Mouse (Mus musculus) layer of hippocampus, postnatal 10 days (tissue): ENCODE measurements around the gene Irf4. TPM values are rescaled to one million over a fixed set of nuclear protein-coding genes. Genes with fewer than 3 reads are reported as not detected.
A peak's percentile ranks its signal among the peaks of the same experiment; 100 is the strongest.

Experiments
- DNase-seq, 2 experiments: peaks; one replicate each; pipeline ENCODE4 v3.0.0; 2021; ENCODE audit warnings: low spot score in 2 of 2
- long read RNA-seq: library from polyadenylated mRNA; stranded (forward); transcript quantifications from one replicate; pipeline ENCODE4 v2.0.0, GENCODE M21; 2023
- total RNA-seq, 2 experiments: library from RNA; stranded (reverse); gene quantifications; 2 replicates each; pipeline ENCODE4 v1.2.3; 2021

Irf4 gene
- total RNA-seq, result under 1 TPM; 0.07 to 0.11 TPM
- long read RNA-seq, result 0 reads

DNA sequence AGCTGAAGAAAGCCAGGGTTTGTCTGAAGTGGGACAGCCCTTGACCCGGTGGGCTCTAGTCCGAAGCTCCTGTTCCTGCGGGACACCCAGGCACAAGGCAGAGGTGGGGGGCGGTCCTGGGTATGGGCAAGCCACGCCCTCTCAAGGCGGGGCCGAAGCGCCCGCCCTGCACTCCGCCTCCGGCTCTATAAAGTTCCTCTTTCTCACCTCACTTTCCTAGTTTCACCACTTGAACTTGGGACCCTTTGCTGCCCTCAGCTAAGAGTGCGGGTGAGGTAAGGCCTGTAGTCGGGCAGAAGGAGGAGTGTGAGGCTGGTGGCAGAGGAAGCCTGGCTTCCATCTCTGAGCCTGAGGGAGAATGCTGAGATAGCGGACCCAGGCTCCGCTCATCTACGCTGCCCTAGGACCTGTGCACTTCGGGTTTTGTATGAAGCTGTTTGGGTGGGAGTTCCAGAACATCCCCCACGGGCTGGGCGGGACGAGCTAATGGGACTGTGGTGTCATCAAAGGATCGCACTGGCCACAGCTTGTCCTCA lies at the start of gene Irf4:
Gene Irf4 (plus strand): TSS at position 206 of the 536 bp plus-strand sequence.
- DNase-seq, result peak in 1 of 2 experiments; percentile 19

DNA sequence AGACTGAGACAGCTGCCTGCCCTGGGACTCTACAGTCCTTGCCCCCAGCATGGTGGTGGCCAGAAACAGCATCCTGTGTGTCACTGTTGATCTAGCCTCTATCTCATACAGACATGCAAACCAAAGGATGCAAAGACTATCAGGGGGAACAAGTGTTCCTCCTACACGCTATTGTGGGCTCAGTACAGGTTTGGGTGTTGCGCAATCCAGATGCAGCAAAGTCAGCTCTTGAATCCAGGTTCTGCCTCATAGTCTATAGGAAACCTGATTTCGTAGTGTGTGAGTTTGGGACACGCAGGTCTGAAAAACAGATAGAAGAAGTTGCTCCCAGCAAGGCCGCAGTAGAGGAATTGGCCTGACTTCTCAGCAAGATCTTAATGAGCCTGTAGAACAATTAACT lies 46.3 kb upstream of the Irf4 start:
- no peak for DNase-seq

- no peak for DNase-seq
Observed at GRCm38 (mm10) chr13:30704246-30705095, 44.6 kb upstream of the Irf4 start.

DNA sequence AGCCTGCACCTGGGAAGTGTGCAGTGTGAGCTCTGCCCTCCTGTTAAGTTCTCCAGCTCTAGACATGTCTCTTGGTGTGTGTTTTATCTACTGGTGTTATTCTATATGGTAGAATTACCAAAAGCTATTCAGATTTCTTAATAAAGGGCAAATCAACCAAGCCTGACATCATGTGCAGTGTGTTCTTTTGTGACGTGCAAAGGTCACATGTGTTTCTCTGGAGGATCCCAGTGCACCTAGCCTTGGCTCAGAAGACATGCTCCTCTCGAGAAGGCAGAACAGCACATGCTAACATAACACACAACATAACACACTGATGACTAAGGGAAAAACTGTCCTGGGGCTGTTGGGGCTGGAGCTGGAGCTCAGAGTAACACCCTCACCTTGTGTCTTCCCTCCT lies 38.0 kb upstream of the Irf4 start:
- no peak for DNase-seq

GRCm38 (mm10) chr13:30711711-30712110 lies 37.3 kb upstream of the Irf4 start:
- DNase-seq, result no peak

DNA sequence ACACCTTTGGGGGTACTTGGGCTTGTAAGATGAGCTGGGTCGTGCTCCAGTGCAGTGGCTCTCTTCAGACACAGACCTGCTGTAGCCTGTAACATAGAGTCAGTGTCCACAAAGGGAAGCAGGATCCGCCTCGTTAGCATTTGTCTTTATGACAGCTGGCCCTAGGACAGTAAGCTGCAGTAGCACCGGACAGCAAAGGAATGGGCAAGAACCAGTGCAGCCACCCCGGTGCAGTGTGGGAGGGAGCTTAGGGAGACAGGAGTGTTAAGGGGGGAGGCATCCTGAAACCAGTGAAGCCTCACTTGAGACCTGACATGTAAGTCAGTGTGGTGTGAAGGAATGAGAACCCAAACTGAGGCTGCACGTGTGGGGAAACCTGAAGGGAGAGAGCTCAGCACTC lies 36.7 kb upstream of the Irf4 start:
- no peak for DNase-seq

DNA sequence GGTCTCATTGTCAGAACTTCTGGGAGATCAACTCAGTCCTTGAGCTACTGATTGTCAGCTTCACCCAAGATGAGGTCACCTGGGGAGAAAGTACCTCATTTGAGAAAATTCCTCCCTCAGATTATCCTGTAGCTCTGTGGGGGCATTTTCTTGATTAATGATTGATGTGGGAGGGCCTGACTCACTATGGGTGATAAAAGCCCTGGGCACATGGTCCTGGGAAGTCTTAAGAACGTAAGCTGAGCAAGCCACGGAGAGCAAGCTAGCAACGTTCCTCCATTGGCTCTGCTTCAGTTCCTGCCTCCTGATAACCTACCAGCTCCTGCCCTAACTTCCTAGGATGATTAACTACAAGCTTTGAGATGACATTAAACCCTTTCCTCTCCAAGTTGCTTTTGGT lies 35.4 kb upstream of the Irf4 start:
- no peak for DNase-seq

DNA sequence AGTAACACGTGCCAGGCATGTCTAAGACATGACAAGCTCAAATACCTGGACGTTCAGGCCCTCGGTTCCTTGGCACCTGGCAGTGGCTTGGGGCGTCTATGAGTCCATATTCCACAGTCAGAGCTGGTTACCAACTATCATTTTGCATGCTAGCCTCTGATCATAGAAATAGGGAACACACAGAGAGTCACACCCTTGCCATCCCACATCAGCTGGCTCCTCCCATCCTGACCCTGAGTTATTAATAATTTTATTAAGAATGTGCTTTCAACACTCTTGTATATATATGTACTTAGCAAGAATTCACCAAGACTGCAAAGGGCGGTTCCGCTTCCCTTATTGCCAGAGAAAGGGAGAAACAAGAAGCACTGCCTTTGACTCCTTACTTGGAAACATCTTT lies 34.5 kb upstream of the Irf4 start:
- DNase-seq, result no peak

DNA sequence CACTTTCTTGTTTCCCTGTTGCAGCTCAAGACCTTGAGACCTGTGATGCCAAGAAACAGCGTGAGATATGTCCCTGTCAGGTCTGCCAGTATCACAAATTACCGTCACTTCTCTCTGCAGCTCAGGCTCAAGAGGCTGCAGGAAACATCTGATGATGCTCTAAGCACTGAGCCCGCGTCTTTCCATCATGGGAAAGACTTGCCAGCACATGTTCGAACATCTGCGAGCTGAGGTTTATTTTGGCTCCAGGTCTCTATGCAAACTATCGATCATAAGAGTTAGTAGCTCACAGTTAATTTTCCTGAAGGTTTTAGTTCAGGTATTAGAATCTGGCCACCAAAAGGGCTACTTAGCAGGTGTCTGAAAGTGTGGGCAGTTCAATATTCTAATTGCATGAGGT lies 34.0 kb upstream of the Irf4 start:
- DNase-seq, result no peak

- no peak for DNase-seq
Observed at GRCm38 (mm10) chr13:30715573-30715972, 33.5 kb upstream of the Irf4 start.

- DNase-seq, result no peak
Observed at GRCm38 (mm10) chr13:30716611-30717010, 32.4 kb upstream of the Irf4 start.

GRCm38 (mm10) chr13:30722601-30723000 lies 26.4 kb upstream of the Irf4 start:
- DNase-seq, result no peak

DNA sequence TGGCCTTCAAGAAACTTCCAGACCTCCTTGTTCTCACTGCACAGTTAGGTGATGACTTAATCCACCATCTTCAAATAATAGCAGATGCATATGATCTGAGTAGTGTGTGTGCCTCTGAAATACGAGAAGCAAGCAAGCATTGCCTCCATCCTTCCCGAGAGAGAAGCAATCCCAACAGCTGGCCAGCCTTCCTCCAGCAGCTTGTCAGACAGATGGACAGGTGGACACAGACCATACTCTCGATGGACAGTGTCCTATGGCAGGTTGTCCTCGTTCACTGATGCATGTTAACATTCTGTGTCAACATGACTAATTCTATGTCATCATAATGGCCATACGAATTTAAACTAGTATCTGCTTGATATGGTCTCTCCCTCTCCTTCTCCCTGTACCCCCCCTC lies 25.8 kb upstream of the Irf4 start:
- DNase-seq, result no peak

- DNase-seq, result no peak
Observed at GRCm38 (mm10) chr13:30723858-30724257, 25.2 kb upstream of the Irf4 start.

DNA sequence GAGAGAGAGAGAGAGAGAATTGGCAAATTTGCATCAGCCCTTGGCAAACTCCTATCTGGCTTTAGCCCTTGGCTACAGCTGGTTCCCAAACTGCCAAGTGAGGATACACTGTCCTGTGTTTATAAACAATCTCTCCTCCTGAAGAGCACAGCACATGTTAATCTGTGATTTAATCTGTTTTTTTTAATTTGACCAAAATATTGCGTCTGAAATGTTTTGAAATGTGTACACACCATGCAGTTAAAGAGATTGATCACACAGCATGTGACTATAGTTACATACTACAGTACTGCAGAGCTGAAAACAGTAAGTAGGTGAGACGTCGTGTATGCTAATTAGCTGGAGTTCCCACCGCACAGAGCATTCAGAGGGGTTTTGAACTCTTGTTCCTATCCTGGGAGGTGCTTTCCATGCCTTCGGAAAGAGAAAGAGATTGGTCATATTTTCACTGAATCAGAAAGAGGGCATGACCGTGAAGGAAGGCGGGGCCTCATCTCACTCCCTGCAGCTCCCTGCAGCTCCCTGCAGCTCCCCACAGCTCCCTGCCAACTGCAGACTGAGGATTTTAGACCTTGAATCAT lies 24.2 kb upstream of the Irf4 start:
- no peak for DNase-seq

DNA sequence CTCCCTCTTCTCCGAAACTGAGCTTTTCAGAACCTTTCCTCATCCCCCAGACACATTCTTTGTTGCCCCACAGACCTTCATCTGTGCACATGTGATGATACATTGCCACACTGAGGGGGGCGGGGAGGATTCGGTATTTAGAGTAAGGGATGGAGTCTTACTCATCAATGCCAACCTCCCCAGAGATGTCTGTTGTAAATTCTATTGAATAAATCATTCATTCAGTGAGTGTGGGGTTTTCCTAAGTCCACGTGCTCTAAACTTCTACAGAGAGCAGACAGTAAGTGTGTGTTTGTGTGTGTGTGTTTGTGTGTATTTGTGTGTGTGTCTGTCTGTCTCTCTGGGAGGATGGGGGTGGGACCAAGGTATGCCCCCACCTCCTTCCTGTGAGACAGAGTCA lies 22.1 kb upstream of the Irf4 start:
- no peak for DNase-seq

GRCm38 (mm10) chr13:30728155-30728554 lies 20.9 kb upstream of the Irf4 start:
- DNase-seq, result no peak

GRCm38 (mm10) chr13:30729245-30729644 lies 19.8 kb upstream of the Irf4 start:
- peak in 1 of 2 experiments; percentile 37 for DNase-seq

- DNase-seq, result no peak
Observed at GRCm38 (mm10) chr13:30730104-30730793, 18.8 kb upstream of the Irf4 start.

DNA sequence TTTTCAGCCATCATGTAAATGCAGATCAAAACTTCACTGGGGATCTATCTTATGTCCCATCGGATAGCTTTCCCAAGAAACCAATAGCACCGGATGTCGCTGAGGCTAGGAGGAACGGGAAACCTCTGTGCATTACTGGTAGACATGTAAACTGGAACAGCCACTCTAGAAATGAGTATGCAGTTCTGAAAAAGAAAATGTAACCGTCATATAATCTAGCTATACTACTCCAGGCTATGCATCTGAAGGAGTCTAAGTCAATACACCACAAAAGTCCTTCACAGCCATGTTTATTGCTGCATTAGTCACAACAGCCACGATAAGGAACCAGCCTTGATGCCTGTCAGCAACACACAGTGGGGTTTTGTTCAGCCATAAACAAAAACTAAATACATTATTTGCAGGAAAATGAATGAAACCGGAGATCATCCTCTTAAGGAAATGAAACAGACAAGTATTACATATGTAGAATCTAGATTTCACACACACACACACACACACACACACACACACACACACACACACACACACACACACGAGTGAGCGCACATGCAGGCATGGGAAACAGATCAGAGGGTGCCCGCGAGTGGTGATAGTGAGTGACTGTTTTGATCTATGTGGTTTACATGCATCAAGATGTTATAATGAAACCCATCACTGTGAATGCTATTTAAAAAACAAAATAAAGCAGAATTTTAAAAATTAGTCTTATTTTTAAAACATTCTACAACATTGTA lies 16.1 kb upstream of the Irf4 start:
- no peak for DNase-seq

DNA sequence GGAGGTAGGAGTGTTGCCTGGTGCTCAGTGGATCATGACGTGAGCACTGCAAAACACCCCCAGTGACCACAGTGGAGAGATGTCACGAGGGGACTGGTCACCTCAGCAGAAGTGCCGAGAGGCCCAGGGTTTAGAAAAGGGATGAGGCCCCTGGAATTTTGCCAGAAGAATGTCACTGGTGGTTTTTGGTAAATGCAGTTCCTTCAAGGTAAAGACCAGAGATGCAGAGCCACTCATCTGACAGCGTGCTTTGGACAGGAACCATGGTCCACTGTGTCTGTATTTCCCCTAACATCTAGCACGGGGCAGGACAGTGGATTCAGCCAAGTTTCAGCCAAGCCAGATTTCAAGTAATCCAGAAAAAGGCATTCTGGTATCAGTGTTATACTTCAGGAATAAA lies 12.3 kb upstream of the Irf4 start:
- no peak for DNase-seq
